Mouse (Mus musculus): ENCODE results near the gene Lama4.

- TF ChIP-seq POLR2A (IDR thresholded peaks at IDR 0.05; ENCODE audit: control insufficient read depth, extremely low read depth, insufficient read depth, low read length, poor library complexity) (no peak), CTCF (IDR thresholded peaks at IDR 0.05; ENCODE audit: borderline replicate concordance, control insufficient read depth, extremely low read depth, insufficient read depth, low read length, poor library complexity) (no peak)
These were observed 173.4 kb downstream of the Lama4 start for GRCm38 (mm10) chr10:39138761-39139160.
